ENCODE assay signal across 8 mouse cellular contexts in the genomic region with DNA sequence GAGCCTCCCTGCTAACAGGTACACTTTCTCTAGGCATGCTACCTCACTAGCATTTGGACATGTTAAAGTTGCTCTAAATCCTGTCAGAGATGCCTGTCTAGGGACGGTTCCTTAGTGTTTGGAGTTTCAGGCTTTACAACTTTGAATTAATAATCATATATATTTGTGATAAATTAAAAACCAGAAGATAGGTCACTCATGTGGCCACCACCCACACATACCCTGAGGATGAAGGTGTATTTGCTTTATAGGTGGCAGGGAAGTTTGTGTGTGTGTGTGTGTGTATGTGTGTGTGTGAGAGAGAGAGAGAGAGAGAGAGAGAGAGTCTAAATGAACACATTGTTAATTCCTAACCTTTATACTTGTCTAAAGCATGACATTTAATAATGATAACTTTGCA.
DNase-seq lines count a peak whose midpoint lies in the region; ATAC-seq and TF ChIP-seq lines count a peak whose summit lies in the region.

No protein-coding gene starts in this region.

- TF ChIP-seq POLR2A in heart, adult 2 months (IDR thresholded peaks at IDR 0.05; ENCODE audit: insufficient read depth, low read depth, low read length): no peak
- no peak for TF ChIP-seq POLR2A in CH12.LX (IDR thresholded peaks at IDR 0.05; ENCODE audit: low read depth, low read length)

- H3K36me3 ChIP-seq in heart, embryonic 14.5 days (ENCODE audit: control insufficient read depth, insufficient read depth, low read length): no peaks in the 10 kb centered on the region
- H3K36me3 ChIP-seq in heart, adult 2 months (ENCODE audit: control insufficient read depth, insufficient read depth, low read length): no peaks in the 10 kb centered on the region
- peaks cover 0 to 2% of the 10 kb centered on the region in 2 experiments for H3K36me3 ChIP-seq in CH12.LX (replicated peaks in 1 of 2; ENCODE audit: control insufficient read depth in 1 of 2, insufficient read depth in 1 of 2, low read length in 1 of 2)
- H3K36me3 ChIP-seq in forebrain, embryonic 16.5 days (ENCODE audit: control insufficient read depth, insufficient read depth): no peaks in the 10 kb centered on the region
- no peaks in the 10 kb centered on the region for H3K36me3 ChIP-seq in liver, embryonic 16.5 days (ENCODE audit: control insufficient read depth, insufficient read depth)

- 0 out of 2 replicates have a peak, but pooled peaks cover 2% of the 10 kb centered on the region for H3K79me2 ChIP-seq in heart, adult 2 months (replicated peaks; ENCODE audit: control insufficient read depth, insufficient read depth, low read length)
- peaks cover 45% of the 10 kb centered on the region for H3K79me2 ChIP-seq in CH12.LX (replicated peaks; ENCODE audit: control insufficient read depth, extremely low read depth, insufficient read depth, poor library complexity, severe bottlenecking)

- H3K4me1 ChIP-seq in heart, embryonic 14.5 days (ENCODE audit: control insufficient read depth in 2 of 2, insufficient read depth in 2 of 2, low read length in 2 of 2): peaks cover 7 to 26% of the 10 kb centered on the region in 2 experiments; a peak in 3 of 4 replicates
- no peaks in the 10 kb centered on the region; the same call in 1 of the 2 replicates for H3K4me1 ChIP-seq in heart, adult 2 months (ENCODE audit: control insufficient read depth, insufficient read depth, low read length)
- H3K4me1 ChIP-seq in CH12.LX (ENCODE audit: control insufficient read depth in 1 of 2, insufficient read depth in 2 of 2): peaks cover 10 to 35% of the 10 kb centered on the region in 2 experiments; a peak in 3 of 4 replicates
- peaks cover 33% of the 10 kb centered on the region for H3K4me1 ChIP-seq in forebrain, embryonic 16.5 days (replicated peaks; ENCODE audit: control insufficient read depth, insufficient read depth, low read length)
- peaks cover 15% of the 10 kb centered on the region for H3K4me1 ChIP-seq in liver, embryonic 16.5 days (ENCODE audit: control insufficient read depth, low read depth, low read length)

- TF ChIP-seq CTCF in heart, adult 2 months (IDR thresholded peaks at IDR 0.05): no peak
- no peak for TF ChIP-seq CTCF in CH12.LX (conservative IDR thresholded peaks at IDR 0.05 in 1 of 2, IDR thresholded peaks at IDR 0.05 in 1 of 2; ENCODE audit: low read depth in 2 of 2, low read length in 2 of 2)

- ATAC-seq in heart, embryonic 14.5 days (ENCODE audit: insufficient number of reproducible peaks, insufficient read depth, low FRiP score, low read depth): no peak
- ATAC-seq in forebrain, embryonic 16.5 days: no peak
- ATAC-seq in liver, embryonic 16.5 days (ENCODE audit: low read depth): no peak

- H3K27me3 ChIP-seq in heart, embryonic 14.5 days (ENCODE audit: control insufficient read depth, insufficient read depth, low read length): no peaks in the 10 kb centered on the region
- H3K27me3 ChIP-seq in heart, adult 2 months (ENCODE audit: control insufficient read depth, insufficient read depth, low read length): no peaks in the 10 kb centered on the region
- H3K27me3 ChIP-seq in CH12.LX (replicated peaks): no peaks in the 10 kb centered on the region
- H3K27me3 ChIP-seq in forebrain, embryonic 16.5 days (replicated peaks; ENCODE audit: control insufficient read depth, insufficient read depth, low read length): no peaks in the 10 kb centered on the region
- H3K27me3 ChIP-seq in liver, embryonic 16.5 days (ENCODE audit: control insufficient read depth, insufficient read depth, low read depth, low read length): peaks cover 5% of the 10 kb centered on the region; the same call in 1 of the 2 replicates

- TF ChIP-seq RAD21 in CH12.LX (IDR thresholded peaks at IDR 0.05; ENCODE audit: low read depth, low read length): no peak

- peak overlapping the region; percentile 94 to 98 for H3K4me3 ChIP-seq in heart, embryonic 14.5 days (ENCODE audit: control insufficient read depth in 1 of 2, insufficient read depth in 1 of 2, low read depth in 1 of 2, low read length in 2 of 2)
- no peak overlapping the region for H3K4me3 ChIP-seq in heart, adult 2 months
- H3K4me3 ChIP-seq in CH12.LX (replicated peaks in 1 of 3; ENCODE audit: low read depth in 2 of 3, low read length in 2 of 3, poor library complexity in 1 of 3): peak overlapping the region; percentile 71 to 92 (median 81)
- H3K4me3 ChIP-seq in forebrain, embryonic 16.5 days (replicated peaks; ENCODE audit: low read length): peak overlapping the region; percentile 100
- peak overlapping the region; percentile 74 for H3K4me3 ChIP-seq in liver, embryonic 16.5 days (ENCODE audit: low read depth, low read length)

- intact Hi-C loops in heart, adult 2 months (cut with DNase I): loop anchor here (5.0 kb wide), 1 partner anchor 53 kb away; no protein-coding TSS in a partner anchor

- peak overlapping the region; percentile 91 for H3K4me2 ChIP-seq in heart, embryonic 14.5 days (ENCODE audit: low read length)
- H3K4me2 ChIP-seq in CH12.LX (ENCODE audit: insufficient read depth, low read depth, poor library complexity, severe bottlenecking): peak overlapping the region; percentile 88
- H3K4me2 ChIP-seq in forebrain, embryonic 16.5 days (ENCODE audit: low read length): peak overlapping the region; percentile 84
- H3K4me2 ChIP-seq in liver, embryonic 16.5 days (ENCODE audit: low read depth, low read length): peak overlapping the region; percentile 85

- WGBS in heart, embryonic 14.5 days: 51% methylated on average over 1 of the region's 1 CpGs
- 67% methylated on average over 1 of the region's 1 CpGs for WGBS in heart, adult 2 months
- 25% methylated on average over 1 of the region's 1 CpGs for WGBS in forebrain, embryonic 16.5 days
- 46% methylated on average over 1 of the region's 1 CpGs for WGBS in liver, embryonic 16.5 days (ENCODE audit: insufficient replicate concordance)

- DNase-seq in heart, adult 2 months: no peak
- no peak for DNase-seq in CH12.LX (ENCODE audit: extremely low read depth)
- no peak for DNase-seq in frontal cortex, postnatal 36 days (ENCODE audit: low spot score in 2 of 2)
- no peak for DNase-seq in layer of hippocampus, postnatal 14 days (ENCODE audit: low spot score in 2 of 2)
- no peak for DNase-seq in embryo, embryonic 9.5 days (ENCODE audit: extremely low spot score)

- no peak for TF ChIP-seq EP300 in heart, adult 2 months (IDR thresholded peaks at IDR 0.05; ENCODE audit: insufficient read depth, low read depth, low read length)
- no peak for TF ChIP-seq EP300 in CH12.LX (IDR thresholded peaks at IDR 0.05; ENCODE audit: low read length)

- H3K27ac ChIP-seq in heart, embryonic 14.5 days (replicated peaks in 1 of 2; ENCODE audit: control insufficient read depth in 1 of 2, insufficient read depth in 1 of 2, low read depth in 2 of 2, low read length in 2 of 2): 0 out of 4 replicates have a peak overlapping the region, but pooled peaks of 1 of the 2 experiments have one; percentile 79
- H3K27ac ChIP-seq in heart, adult 2 months: no peak overlapping the region
- H3K27ac ChIP-seq in CH12.LX (ENCODE audit: insufficient read depth, low read depth): peak overlapping the region; percentile 11; the same call in 1 of the 2 replicates
- H3K27ac ChIP-seq in forebrain, embryonic 16.5 days (ENCODE audit: low read length): no peak overlapping the region
- no peak overlapping the region for H3K27ac ChIP-seq in liver, embryonic 16.5 days (ENCODE audit: low read length)

- dilution Hi-C loops in CH12.LX (cut with MboI; ENCODE audit: extremely low pct_ligation_motif_present, extremely low pct_unique_long_range_greater_than_20kb, low sequenced_read_pairs): no loop called here

- no peaks in the 10 kb centered on the region for H3K9me3 ChIP-seq in heart, embryonic 14.5 days (ENCODE audit: control insufficient read depth, low read length)
- no peaks in the 10 kb centered on the region for H3K9me3 ChIP-seq in CH12.LX (replicated peaks; ENCODE audit: low read length)
- no peaks in the 10 kb centered on the region for H3K9me3 ChIP-seq in forebrain, embryonic 16.5 days (ENCODE audit: control insufficient read depth, low read length)
- no peaks in the 10 kb centered on the region for H3K9me3 ChIP-seq in liver, embryonic 16.5 days (replicated peaks; ENCODE audit: control insufficient read depth, low read length)

- peak overlapping the region; percentile 96 for H3K9ac ChIP-seq in heart, embryonic 14.5 days (ENCODE audit: low read length)
- no peak overlapping the region; the same call in 1 of the 2 replicates for H3K9ac ChIP-seq in heart, adult 2 months (ENCODE audit: low read depth, low read length)
- peak overlapping the region; percentile 74 for H3K9ac ChIP-seq in CH12.LX (ENCODE audit: insufficient read depth, low read depth)
- H3K9ac ChIP-seq in forebrain, embryonic 16.5 days (replicated peaks; ENCODE audit: low read depth, low read length): peak overlapping the region; percentile 100
- H3K9ac ChIP-seq in liver, embryonic 16.5 days (ENCODE audit: low read depth, low read length): no peak overlapping the region

- in situ Hi-C loops in CH12.LX (cut with MboI; ENCODE audit: low pct_ligation_motif_present, low pct_unique_long_range_greater_than_20kb, low sequenced_read_pairs): no loop called here

TF ChIP-seq in CH12.LX, 34 proteins besides CTCF, POLR2A, EP300 and RAD21:
- TF ChIP-seq MAZ (IDR thresholded peaks at IDR 0.05; ENCODE audit: low read depth, low read length) (no peak), TCF12 (IDR thresholded peaks at IDR 0.05; ENCODE audit: low read depth, low read length) (no peak), POLR2AphosphoS2 (IDR thresholded peaks at IDR 0.05; ENCODE audit: low read depth, low read length) (no peak), MXI1 (IDR thresholded peaks at IDR 0.05; ENCODE audit: low read depth, low read length) (no peak; the same call in 1 of the 2 replicates), PAX5 (IDR thresholded peaks at IDR 0.05; ENCODE audit: low read length) (no peak), ZC3H11A (IDR thresholded peaks at IDR 0.05; ENCODE audit: low read depth, low read length) (no peak), NRF1 (IDR thresholded peaks at IDR 0.05; ENCODE audit: low read depth, low read length) (no peak), MEF2A (IDR thresholded peaks at IDR 0.05; ENCODE audit: borderline replicate concordance, low read depth, low read length) (no peak), RCOR1 (conservative IDR thresholded peaks at IDR 0.05; ENCODE audit: low read depth, low read length) (no peak), MYC (IDR thresholded peaks at IDR 0.05; ENCODE audit: low read depth, low read length) (no peak), BHLHE40 (IDR thresholded peaks at IDR 0.05; ENCODE audit: low read depth, low read length) (no peak), JUN (IDR thresholded peaks at IDR 0.05; ENCODE audit: insufficient read depth, low read depth, low read length) (no peak), USF2 (conservative IDR thresholded peaks at IDR 0.05; ENCODE audit: low read depth, low read length) (no peak), ELF1 (IDR thresholded peaks at IDR 0.05; ENCODE audit: low read depth, low read length) (no peak), SIN3A (IDR thresholded peaks at IDR 0.05; ENCODE audit: low read length) (no peak), GABPA (IDR thresholded peaks at IDR 0.05; ENCODE audit: insufficient replicate concordance, low read depth, low read length) (no peak), ETS1 (conservative IDR thresholded peaks at IDR 0.05; ENCODE audit: low read depth, low read length) (no peak)

Comparison
In these comparisons a context has a peak if more than half of its experiments do, and no peak if none do; other contexts are left out.
1. H3K9ac ChIP-seq: peak in heart, embryonic 14.5 days (single experiment), CH12.LX (single experiment) and forebrain, embryonic 16.5 days (single experiment); none in heart, adult 2 months (single experiment) and liver, embryonic 16.5 days (single experiment).
2. Peak in every context shown above with its lines, with median percentiles within 50 percentile points of each other: H3K4me2 ChIP-seq.